Mouse (Mus musculus): Measurements from ENCODE around the gene Cdc14a. TPM values are rescaled to one million over a fixed set of nuclear protein-coding genes. Genes with fewer than 3 reads are reported as not detected.

Gene Cdc14a
- 17.7 and 18.1 TPM in 2 replicates for polyA plus RNA-seq (2016; fragmentation: Nextera tagmentation; extraction: Ambion mirVana)

GRCm38 (mm10) chr3:116423353-116424159 is at the start of gene Cdc14a:
Cdc14a (minus strand) TSS chr3:116424032.
- H3K9me3 ChIP-seq = no peaks in the 10 kb centered on the region
- H3K9ac ChIP-seq (replicated peaks) = peak within 1 kb of the TSS; percentile 93
- peak within 1 kb of the TSS; percentile 79 for H3K4me2 ChIP-seq (replicated peaks)
- H3K36me3 ChIP-seq = peaks cover 9% of the 10 kb centered on the region
- H3K27me3 ChIP-seq = no peaks in the 10 kb centered on the region
- WGBS = under 1% methylated on average over 53 of the region's 64 CpGs
- H3K4me3 ChIP-seq = peak within 1 kb of the TSS; percentile 95
- H3K4me1 ChIP-seq = peaks cover 23% of the 10 kb centered on the region
- peak within 1 kb of the TSS; percentile 93 for H3K27ac ChIP-seq (replicated peaks)
- peak; percentile 93 for ATAC-seq (ENCODE audit: low FRiP score, low read depth)

GRCm38 (mm10) chr3:116465709-116466108 is 41.9 kb upstream of the Cdc14a start:
- ATAC-seq (ENCODE audit: low FRiP score, low read depth) = no peak
- Histone ChIP-seq H3K9ac (replicated peaks) (no peak overlapping the region), H3K27ac (replicated peaks) (no peak overlapping the region), H3K36me3 (no peaks in the 10 kb centered on the region), H3K27me3 (no peaks in the 10 kb centered on the region), H3K4me2 (replicated peaks) (no peak overlapping the region), H3K9me3 (no peaks in the 10 kb centered on the region), H3K4me3 (no peak overlapping the region), H3K4me1 (no peaks in the 10 kb centered on the region)
- WGBS = 93% methylated on average over 12 of the region's 12 CpGs

- Histone ChIP-seq H3K9ac (replicated peaks) (no peak overlapping the region), H3K27me3 (no peaks in the 10 kb centered on the region)
- 39% methylated on average over 2 of the region's 2 CpGs for WGBS
These were observed 40.5 kb upstream of the Cdc14a start for GRCm38 (mm10) chr3:116464318-116464717.

GRCm38 (mm10) chr3:116461053-116461452 is 37.2 kb upstream of the Cdc14a start:
- H3K9ac ChIP-seq (replicated peaks) = no peak overlapping the region

More at GRCm38 (mm10) chr3:116464318-116464717, 40.5 kb upstream of the Cdc14a start:
- H3K36me3 ChIP-seq = no peaks in the 10 kb centered on the region
- no peaks in the 10 kb centered on the region for H3K4me1 ChIP-seq
- no peaks in the 10 kb centered on the region for H3K9me3 ChIP-seq
- H3K4me3 ChIP-seq = no peak overlapping the region
- H3K4me2 ChIP-seq (replicated peaks) = no peak overlapping the region
- no peak for ATAC-seq (ENCODE audit: low FRiP score, low read depth)
- no peak overlapping the region for H3K27ac ChIP-seq (replicated peaks)

GRCm38 (mm10) chr3:116454529-116454928 is 30.7 kb upstream of the Cdc14a start:
- no peak overlapping the region for H3K27ac ChIP-seq (replicated peaks)
- H3K4me3 ChIP-seq = no peak overlapping the region
- ATAC-seq (ENCODE audit: low FRiP score, low read depth) = no peak
- H3K4me1 ChIP-seq = no peaks in the 10 kb centered on the region
- no peaks in the 10 kb centered on the region for H3K27me3 ChIP-seq
- WGBS = 88% methylated on average over 1 of the region's 1 CpGs
- H3K4me2 ChIP-seq (replicated peaks) = no peak overlapping the region
- H3K9ac ChIP-seq (replicated peaks) = no peak overlapping the region
- H3K36me3 ChIP-seq = no peaks in the 10 kb centered on the region
- H3K9me3 ChIP-seq = no peaks in the 10 kb centered on the region

More at GRCm38 (mm10) chr3:116461053-116461452, 37.2 kb upstream of the Cdc14a start:
- Histone ChIP-seq H3K9me3 (no peaks in the 10 kb centered on the region), H3K27ac (replicated peaks) (no peak overlapping the region), H3K36me3 (no peaks in the 10 kb centered on the region), H3K4me1 (no peaks in the 10 kb centered on the region), H3K27me3 (no peaks in the 10 kb centered on the region), H3K4me3 (no peak overlapping the region), H3K4me2 (replicated peaks) (no peak overlapping the region)
- ATAC-seq (ENCODE audit: low FRiP score, low read depth) = no peak
- 86% methylated on average over 4 of the region's 4 CpGs for WGBS

GRCm38 (mm10) chr3:116450741-116451140 is 26.9 kb upstream of the Cdc14a start:
- Histone ChIP-seq H3K27ac (replicated peaks) (no peak overlapping the region), H3K9me3 (no peaks in the 10 kb centered on the region), H3K4me1 (no peaks in the 10 kb centered on the region), H3K36me3 (no peaks in the 10 kb centered on the region), H3K9ac (replicated peaks) (no peak overlapping the region), H3K4me3 (no peak overlapping the region), H3K27me3 (no peaks in the 10 kb centered on the region), H3K4me2 (replicated peaks) (no peak overlapping the region)
- 94% methylated on average over 3 of the region's 3 CpGs for whole genome bisulfite sequencing
- no peak for ATAC-seq (ENCODE audit: low FRiP score, low read depth)

- Histone ChIP-seq H3K9ac (replicated peaks) (no peak overlapping the region), H3K4me2 (replicated peaks) (no peak overlapping the region), H3K27ac (replicated peaks) (no peak overlapping the region), H3K4me3 (no peak overlapping the region), H3K27me3 (no peaks in the 10 kb centered on the region), H3K4me1 (no peaks in the 10 kb centered on the region), H3K9me3 (no peaks in the 10 kb centered on the region), H3K36me3 (no peaks in the 10 kb centered on the region)
- 86% methylated on average over 9 of the region's 9 CpGs for WGBS
- ATAC-seq (ENCODE audit: low FRiP score, low read depth) = no peak
These were observed 20.5 kb upstream of the Cdc14a start for GRCm38 (mm10) chr3:116444327-116444726.

- H3K4me2 ChIP-seq (replicated peaks) = no peak overlapping the region
- H3K4me1 ChIP-seq = no peaks in the 10 kb centered on the region
- ATAC-seq (ENCODE audit: low FRiP score, low read depth) = no peak
- H3K27ac ChIP-seq (replicated peaks) = no peak overlapping the region
- no peaks in the 10 kb centered on the region for H3K27me3 ChIP-seq
- H3K9ac ChIP-seq (replicated peaks) = no peak overlapping the region
- H3K9me3 ChIP-seq = no peaks in the 10 kb centered on the region
- 85% methylated on average over 1 of the region's 1 CpGs for WGBS
- no peaks in the 10 kb centered on the region for H3K36me3 ChIP-seq
- H3K4me3 ChIP-seq = no peak overlapping the region
These were observed 19.0 kb upstream of the Cdc14a start for GRCm38 (mm10) chr3:116442788-116443187.

- Histone ChIP-seq H3K4me1 (no peaks in the 10 kb centered on the region), H3K9me3 (no peaks in the 10 kb centered on the region), H3K4me2 (replicated peaks) (no peak overlapping the region), H3K36me3 (no peaks in the 10 kb centered on the region), H3K4me3 (no peak overlapping the region), H3K27me3 (no peaks in the 10 kb centered on the region), H3K9ac (replicated peaks) (no peak overlapping the region), H3K27ac (replicated peaks) (no peak overlapping the region)
- WGBS = 92% methylated on average over 15 of the region's 15 CpGs
- ATAC-seq (ENCODE audit: low FRiP score, low read depth) = no peak
These were observed 17.8 kb upstream of the Cdc14a start for GRCm38 (mm10) chr3:116441518-116442205.

GRCm38 (mm10) chr3:116440066-116440997 is 16.5 kb upstream of the Cdc14a start:
- Histone ChIP-seq H3K9ac (replicated peaks) (no peak overlapping the region), H3K27me3 (no peaks in the 10 kb centered on the region), H3K9me3 (no peaks in the 10 kb centered on the region), H3K27ac (replicated peaks) (no peak overlapping the region), H3K4me1 (no peaks in the 10 kb centered on the region), H3K36me3 (no peaks in the 10 kb centered on the region), H3K4me2 (replicated peaks) (no peak overlapping the region), H3K4me3 (no peak overlapping the region)
- no peak for ATAC-seq (ENCODE audit: low FRiP score, low read depth)
- 53% methylated on average over 8 of the region's 8 CpGs for WGBS

GRCm38 (mm10) chr3:116436811-116437601 is 13.2 kb upstream of the Cdc14a start:
- ATAC-seq (ENCODE audit: low FRiP score, low read depth) = no peak
- WGBS = 89% methylated on average over 9 of the region's 9 CpGs
- H3K9ac ChIP-seq (replicated peaks) = no peak overlapping the region
- no peak overlapping the region for H3K27ac ChIP-seq (replicated peaks)
- no peaks in the 10 kb centered on the region for H3K9me3 ChIP-seq
- H3K27me3 ChIP-seq = no peaks in the 10 kb centered on the region
- H3K4me3 ChIP-seq = no peak overlapping the region
- H3K4me2 ChIP-seq (replicated peaks) = no peak overlapping the region
- no peaks in the 10 kb centered on the region for H3K36me3 ChIP-seq
- no peaks in the 10 kb centered on the region for H3K4me1 ChIP-seq

Measured in midbrain, embryonic 12.5 days (tissue).